Mouse (Mus musculus) hematopoietic stem cell, adult 5-6 weeks (primary cell): ENCODE measurements around the gene Gm20708. TPM values are rescaled to one million over a fixed set of nuclear protein-coding genes. Genes with fewer than 3 reads are reported as not detected.

ENCODE experiments used
- ATAC-seq, 2 experiments: fragments of 125-278 bp in 1 of 2; replicated peaks in 1 of 2; 2 replicates each; pipeline ENCODE4 v1.8.0; 2016 to 2017; ENCODE audit warnings: inconsistent platforms in 2 of 2, mild to moderate bottlenecking in 2 of 2, moderate number of reproducible peaks in 2 of 2, low read depth in 1 of 2, moderate TSS enrichment in 1 of 2; ENCODE audit not compliant: low FRiP score in 2 of 2, poor library complexity in 2 of 2, severe bottlenecking in 2 of 2, insufficient read depth in 1 of 2, low TSS enrichment in 1 of 2
- total RNA-seq: library from RNA; stranded (forward); fragments of 172-1452, 232-1000 nt; gene quantifications from 2 replicates; pipeline ENCODE4 v1.2.3, GENCODE M21; 2017

Gene Gm20708
- total RNA-seq, 1 experiment from 2014 or later, result not detected

- peak; percentile 54 to 60; a peak in 3 of 4 replicates for ATAC-seq
Observed at GRCm38 (mm10) chr11:117870688-117871365, 61.4 kb downstream of the Gm20708 start.

- no peak for ATAC-seq
Observed at GRCm38 (mm10) chr11:117871376-117871775, 61.9 kb downstream of the Gm20708 start.

DNA sequence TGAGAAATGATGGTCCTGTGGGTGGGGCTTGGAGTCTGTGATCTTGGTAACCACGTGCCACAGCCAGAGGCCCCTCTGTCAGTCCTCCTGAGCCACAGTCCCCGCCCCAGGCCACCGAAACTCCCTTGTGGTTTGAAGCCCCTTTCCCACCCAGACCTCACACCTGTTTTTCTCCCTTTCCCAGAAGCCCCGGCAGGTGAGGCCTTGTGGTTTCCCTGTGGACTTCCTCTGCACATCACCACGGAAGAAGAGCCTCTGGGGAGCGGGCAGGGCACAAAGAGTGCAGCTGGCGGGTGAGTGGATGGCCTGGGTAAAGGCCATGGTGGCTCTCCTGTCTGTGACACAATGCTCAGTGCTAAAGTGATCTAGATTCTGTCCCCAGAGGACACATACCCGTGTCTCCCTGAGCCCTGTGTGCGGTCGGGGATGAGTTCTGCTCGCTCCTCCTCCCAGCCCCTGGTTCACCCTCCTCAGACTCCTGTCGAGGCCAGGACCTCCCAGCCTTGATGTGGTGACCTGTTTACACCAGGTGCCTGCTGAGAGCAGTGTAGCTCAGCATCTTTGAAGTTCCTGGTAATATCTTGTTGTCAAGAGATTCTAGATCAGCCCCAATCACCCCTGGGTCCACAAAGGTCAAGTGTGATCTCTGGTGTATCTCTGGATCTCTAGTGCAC lies 62.6 kb downstream of the Gm20708 start:
- no peak for ATAC-seq

DNA sequence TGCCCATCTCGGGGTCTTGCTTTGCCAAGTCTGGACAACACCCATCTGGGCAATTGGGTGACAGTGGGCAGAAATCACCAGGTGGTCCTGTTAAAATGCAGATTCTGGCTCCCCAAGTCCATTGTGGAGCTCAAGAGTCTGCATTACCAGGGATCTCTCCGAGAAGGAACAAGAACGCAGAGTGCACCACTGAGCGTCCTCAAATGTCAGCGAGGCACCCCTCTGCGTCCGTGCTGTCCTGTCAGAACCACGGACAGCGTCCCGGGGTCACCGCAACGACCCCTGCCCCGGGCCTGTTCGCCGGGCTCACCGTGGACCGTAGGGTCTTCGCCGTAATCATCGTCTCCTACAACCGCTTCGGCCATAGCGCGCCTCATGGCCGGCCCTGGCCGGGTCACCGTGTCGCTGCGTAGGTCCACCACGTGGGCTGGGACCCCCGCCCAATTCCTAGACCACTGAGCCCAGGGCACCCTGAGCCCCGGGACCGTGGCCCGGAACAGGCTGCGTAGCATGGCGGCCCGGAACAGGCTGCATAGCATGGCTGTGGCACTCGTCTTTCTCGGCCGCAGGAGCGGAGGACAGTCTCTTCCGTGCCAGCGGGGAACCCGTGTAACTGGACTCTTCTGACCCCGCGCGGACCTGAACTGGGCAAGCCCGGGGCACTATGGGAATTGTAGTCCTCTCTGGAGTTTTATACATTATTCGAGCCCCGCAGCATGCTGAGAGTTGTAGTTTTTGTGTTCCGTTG lies 63.6 kb downstream of the Gm20708 start, which contains the start of gene Tha1:
Gene Tha1 (minus strand): TSS at position 621 of the 748 bp plus-strand sequence.
- peak in 1 of 2 experiments; percentile 40; a peak in 2 of 4 replicates for ATAC-seq

- ATAC-seq, result no peak
Observed at GRCm38 (mm10) chr11:117874419-117874818, 65.0 kb downstream of the Gm20708 start.

DNA sequence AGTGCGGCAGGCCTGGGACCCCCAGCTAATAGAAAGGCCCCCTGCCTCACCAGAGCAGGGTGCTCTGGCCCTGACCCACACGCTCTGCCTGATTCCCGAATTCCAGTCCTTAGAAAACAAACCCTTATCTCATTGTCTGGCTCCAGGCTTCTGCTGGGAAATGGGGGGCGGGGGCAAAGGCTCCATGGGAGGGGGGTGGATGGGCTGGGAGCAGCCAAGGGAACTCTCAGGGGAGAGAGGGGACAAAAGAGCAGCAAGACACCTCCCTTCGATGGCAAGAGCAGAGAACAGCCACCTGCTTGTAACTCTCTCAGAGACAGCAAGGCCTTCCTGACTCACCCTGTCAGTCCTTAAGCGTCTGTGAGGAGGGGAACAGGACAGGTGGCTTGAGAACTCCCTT lies 66.2 kb downstream of the Gm20708 start:
- ATAC-seq, result no peak

DNA sequence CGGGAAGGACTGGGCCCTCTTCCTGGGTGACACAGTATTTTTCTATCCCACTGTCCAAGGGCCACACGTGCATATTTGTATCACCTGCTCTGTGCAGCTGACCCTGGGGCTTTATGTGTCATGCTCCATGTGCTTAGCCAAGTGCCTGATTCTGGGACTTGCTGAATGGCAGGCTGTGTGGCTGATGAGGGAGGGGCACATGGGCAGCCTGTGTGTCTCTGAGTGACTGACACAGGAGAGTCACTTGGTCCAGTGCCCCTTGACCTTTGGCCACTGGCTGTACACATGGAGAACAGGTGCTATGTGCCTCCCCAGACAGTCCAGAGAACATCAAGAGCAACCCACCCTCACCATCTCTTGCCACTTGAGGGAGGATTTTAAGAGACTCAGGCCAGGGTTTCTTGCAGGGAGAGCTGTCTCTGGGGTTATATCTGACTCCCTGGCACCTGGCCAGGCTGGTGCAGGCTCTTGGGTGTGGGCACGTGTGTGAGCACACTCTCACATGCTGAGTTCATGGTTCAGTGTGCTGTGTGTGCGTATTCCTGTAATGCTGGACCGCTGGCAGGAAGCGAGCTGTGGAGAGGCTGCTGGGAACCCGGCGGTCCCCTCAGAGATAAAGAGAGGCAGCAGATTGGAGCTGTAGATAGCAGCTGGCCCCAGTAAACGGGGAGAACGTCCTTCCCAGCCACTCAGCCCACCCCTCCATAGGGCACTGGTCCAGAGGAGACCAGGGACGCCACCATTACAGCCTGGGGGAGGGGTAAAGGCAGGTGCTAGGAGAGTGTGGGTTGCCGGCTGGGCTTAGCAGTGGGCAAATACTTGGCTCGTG lies 68.7 kb downstream of the Gm20708 start:
- peak; percentile 72 to 80 for ATAC-seq

DNA sequence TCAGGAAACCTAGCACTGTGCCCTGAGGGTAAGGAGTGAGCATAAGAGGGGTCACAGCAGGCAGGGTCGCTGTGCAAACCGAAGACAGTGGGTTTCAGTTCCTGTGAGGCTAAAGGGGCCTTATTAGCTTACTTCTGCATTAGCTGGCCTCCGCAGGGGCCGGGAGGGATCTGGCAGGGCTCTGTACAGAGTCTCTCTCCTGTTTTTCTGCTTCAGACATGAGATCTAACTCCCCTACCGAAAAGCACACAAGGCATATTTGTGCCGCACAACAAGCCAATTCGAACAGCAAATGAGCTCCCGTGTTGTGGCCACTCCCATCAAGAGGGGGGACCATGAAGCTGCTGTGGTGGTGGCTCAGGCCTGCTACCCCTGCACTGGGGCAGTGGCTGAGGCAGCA lies 69.4 kb downstream of the Gm20708 start:
- no peak for ATAC-seq

- ATAC-seq, result no peak
Observed at GRCm38 (mm10) chr11:117879676-117880075, 70.2 kb downstream of the Gm20708 start.

DNA sequence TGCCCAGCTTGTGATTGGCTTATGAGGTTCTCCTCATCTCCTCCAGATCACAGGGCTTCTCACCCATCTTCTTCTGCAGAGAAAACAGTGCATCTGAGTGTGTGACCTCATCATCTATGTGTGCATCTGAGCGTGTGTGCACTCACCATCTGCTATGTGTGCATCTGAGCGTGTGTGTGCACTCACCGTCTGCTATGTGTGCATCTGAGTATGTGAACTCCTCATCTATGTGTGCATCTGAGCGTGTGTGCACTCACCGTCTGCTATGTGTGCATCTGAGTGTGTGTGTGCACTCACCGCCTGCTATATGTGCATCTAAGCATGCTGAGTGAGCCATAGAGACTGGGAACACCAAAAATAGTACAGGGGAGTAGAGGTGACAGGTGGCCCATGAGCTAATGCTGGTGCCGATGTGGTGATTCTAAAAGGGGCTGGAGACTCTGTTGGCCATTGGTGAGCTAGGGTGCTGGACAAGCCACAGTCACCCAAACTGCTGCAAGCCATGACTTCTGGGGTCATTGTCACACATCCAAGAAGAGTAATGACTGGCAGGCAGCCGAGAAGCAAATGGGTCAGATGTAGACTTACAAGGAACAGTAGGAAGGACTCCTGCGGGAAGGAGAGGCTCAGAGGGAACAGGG lies 71.0 kb downstream of the Gm20708 start:
- ATAC-seq, result no peak

GRCm38 (mm10) chr11:117880977-117881358 lies 71.5 kb downstream of the Gm20708 start:
- no peak for ATAC-seq

DNA sequence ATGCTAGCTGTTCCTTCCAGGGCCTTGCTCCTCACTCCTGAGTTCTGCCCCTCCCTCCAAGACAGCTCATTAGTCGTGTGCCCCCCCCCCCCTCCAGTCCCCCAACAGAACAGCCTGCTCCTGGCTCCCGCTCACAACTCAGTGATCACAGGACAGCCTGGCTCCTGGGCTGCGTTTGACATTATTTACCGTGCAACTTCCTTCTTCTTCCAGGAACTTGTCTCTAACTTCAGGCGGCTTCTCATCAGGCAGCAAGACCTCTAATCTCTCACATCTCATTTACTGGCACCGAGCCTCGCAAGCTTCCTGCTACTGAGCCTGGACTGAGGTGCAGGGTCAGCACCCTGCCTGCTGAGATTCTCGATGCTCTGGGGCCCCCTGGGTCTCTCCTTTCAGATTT lies 72.3 kb downstream of the Gm20708 start:
- ATAC-seq, result peak in 1 of 2 experiments; percentile 19; a peak in 1 of 4 replicates

DNA sequence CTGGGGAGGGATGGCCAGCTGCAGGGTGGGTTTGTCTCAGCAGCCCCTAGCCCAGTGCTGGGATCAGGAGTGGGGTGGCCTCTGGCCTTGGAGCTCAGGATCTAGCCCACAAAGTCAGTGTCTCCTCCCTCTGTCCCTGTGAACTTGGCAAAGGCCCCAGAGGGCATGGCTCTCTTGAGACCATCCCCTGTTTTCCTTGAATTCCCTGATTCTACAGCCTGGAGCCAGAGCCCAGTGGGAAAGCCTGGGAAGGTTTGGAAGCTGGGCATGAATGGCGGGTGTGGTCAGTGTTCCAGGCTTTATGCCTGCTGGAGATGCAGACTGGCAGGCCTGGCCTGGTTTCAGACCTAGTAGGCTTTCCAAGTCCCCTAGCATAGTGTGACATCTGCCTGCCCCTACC lies 72.7 kb downstream of the Gm20708 start:
- no peak for ATAC-seq

DNA sequence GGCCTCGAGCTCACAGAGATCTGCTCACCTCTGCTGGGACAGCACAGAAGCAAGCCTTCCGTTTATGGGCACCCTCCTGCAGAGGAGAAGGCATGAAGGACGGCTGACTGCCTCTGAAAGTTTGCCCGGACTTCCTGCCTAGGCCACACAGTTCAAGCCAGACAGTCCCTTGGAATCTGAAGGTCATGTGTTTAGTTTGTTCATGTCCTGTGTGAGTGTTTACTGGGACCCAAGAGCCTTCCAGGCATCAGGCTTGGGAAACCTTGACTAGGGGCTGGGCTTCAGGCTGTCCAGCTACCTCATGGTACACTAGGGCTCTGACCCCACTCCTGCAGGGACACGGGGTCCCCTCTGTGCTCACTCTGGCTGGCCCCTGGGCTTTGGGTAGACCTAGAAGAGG lies 76.5 kb downstream of the Gm20708 start:
- 0 out of 4 replicates have a peak, but pooled peaks of 1 of the 2 experiments have one; percentile 9 for ATAC-seq

DNA sequence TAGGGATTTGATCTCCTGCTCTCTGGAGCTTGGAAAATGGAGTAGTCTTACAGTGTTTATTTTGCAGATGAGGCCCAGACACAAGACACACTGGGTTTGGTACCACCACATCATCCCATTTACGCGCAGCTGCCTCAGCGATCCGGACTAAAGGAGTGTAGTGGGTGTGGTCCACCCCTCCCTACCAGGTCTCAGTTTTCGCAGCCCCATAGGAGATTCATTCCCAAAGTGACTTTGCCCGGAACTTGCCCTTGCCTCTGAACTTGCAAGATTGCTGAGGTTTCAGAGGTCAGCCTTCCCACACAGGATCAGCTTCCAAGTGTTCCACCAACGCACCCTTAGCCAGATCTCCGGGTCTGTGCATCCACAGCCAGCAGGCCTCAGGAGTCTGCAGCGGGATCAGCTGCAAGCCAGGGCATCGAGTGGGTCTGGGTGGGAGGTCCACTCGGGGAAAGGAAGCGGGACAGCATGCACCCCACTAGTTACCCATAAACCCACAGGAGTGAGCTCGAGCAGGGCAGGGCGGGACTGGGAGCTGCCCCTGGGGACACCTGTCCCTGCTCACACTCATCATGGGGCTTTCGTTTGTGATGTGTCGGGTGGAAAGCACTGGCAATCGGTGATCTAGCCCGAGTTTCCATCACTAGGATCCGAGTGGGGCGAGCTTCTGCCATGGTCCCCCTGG lies 78.8 kb downstream of the Gm20708 start:
- no peak for ATAC-seq
